ENCODE assay signal across 14 mouse cellular contexts in the genomic region with DNA sequence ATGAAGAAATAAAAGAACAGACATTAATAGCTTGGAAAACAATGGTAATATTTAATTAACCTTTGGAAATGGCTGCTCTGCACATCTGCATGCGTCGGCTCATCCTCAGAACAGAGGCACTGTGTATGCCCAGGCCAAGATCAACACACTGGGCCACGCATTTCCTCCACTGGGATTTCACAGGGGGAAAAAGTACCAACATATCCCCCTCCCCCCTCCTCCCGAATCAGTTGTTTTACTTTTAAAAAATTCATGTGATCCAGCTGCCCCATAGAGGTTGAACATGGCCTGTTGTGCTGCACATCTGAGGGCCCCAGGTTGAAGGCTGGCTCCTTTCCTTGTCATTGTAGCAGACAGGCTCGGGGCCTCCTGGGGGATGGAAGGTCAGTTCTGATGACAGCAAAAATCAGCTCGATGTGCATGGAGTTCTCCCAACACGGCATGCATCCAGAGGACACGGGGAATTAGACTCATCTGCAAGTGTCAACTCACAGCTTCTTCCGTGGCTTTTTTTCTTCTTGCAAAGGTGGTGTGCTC.
DNase-seq lines count a peak whose midpoint lies in the region; ATAC-seq and TF ChIP-seq lines count a peak whose summit lies in the region.
"Had no signal": no experiment of that assay in that cellular context is flagged by ENCODE, and none has a peak within 500 bp of the region (broad histone marks: within the 10 kb centered on the region; RNA-seq: fewer than 3 reads in every experiment).

No protein-coding gene starts in this region.

- H3K9ac ChIP-seq in forebrain, embryonic 12.5 days, result no peak overlapping the region
- no peak overlapping the region for H3K9ac ChIP-seq in midbrain, embryonic 13.5 days (replicated peaks)
- H3K9ac ChIP-seq: limb, embryonic 13.5 days had no signal

- 72% methylated on average over 9 of the region's 9 CpGs for WGBS in forebrain, embryonic 10.5 days
- WGBS in forebrain, embryonic 12.5 days, result 68% methylated on average over 9 of the region's 9 CpGs
- 52% methylated on average over 9 of the region's 9 CpGs for WGBS in midbrain, embryonic 13.5 days

- no peak overlapping the region for H3K4me2 ChIP-seq in forebrain, embryonic 12.5 days
- no peak overlapping the region for H3K4me2 ChIP-seq in midbrain, embryonic 13.5 days (replicated peaks)
- H3K4me2 ChIP-seq: limb, embryonic 13.5 days had no signal

- no peak for DNase-seq in forebrain, embryonic 10.5 days (ENCODE audit: extremely low spot score, low spot score)
- no peak for DNase-seq in layer of hippocampus, adult 2 months (ENCODE audit: low spot score in 2 of 2)
- no peak for DNase-seq in layer of hippocampus, postnatal 36 days
- DNase-seq in cerebellum, postnatal 14 days, result peak; percentile 46 to 51
- DNase-seq in frontal cortex, postnatal 14 days (ENCODE audit: low spot score in 2 of 2), result no peak
- DNase-seq in right cerebral cortex, postnatal 14 days, result no peak
- DNase-seq: B cell, adult 2 months; gastrocnemius, postnatal 36 days; kidney, adult 8-10 months; layer of hippocampus, adult 9-11 months had no signal

- ATAC-seq in forebrain, embryonic 12.5 days (ENCODE audit: low FRiP score), result no peak
- ATAC-seq in midbrain, embryonic 13.5 days, result 0 out of 2 replicates have a peak, but pooled peaks have one; percentile 34

- H3K36me3 ChIP-seq in forebrain, embryonic 10.5 days (replicated peaks), result no peaks in the 10 kb centered on the region
- no peaks in the 10 kb centered on the region for H3K36me3 ChIP-seq in forebrain, embryonic 12.5 days (replicated peaks)
- no peaks in the 10 kb centered on the region for H3K36me3 ChIP-seq in midbrain, embryonic 13.5 days
- H3K36me3 ChIP-seq: limb, embryonic 13.5 days had no signal

- H3K4me1 ChIP-seq in forebrain, embryonic 10.5 days, result peaks cover 46% of the 10 kb centered on the region
- peaks cover 36% of the 10 kb centered on the region for H3K4me1 ChIP-seq in forebrain, embryonic 12.5 days
- peaks cover 43% of the 10 kb centered on the region for H3K4me1 ChIP-seq in midbrain, embryonic 13.5 days (replicated peaks)

- H3K4me3 ChIP-seq in forebrain, embryonic 10.5 days, result no peak overlapping the region
- no peak overlapping the region for H3K4me3 ChIP-seq in forebrain, embryonic 12.5 days (replicated peaks)
- no peak overlapping the region for H3K4me3 ChIP-seq in layer of hippocampus, adult 2 months
- no peak overlapping the region for H3K4me3 ChIP-seq in midbrain, embryonic 13.5 days (replicated peaks)
- H3K4me3 ChIP-seq: erythroblast, embryonic 14.5 days; limb, embryonic 13.5 days had no signal

- H3K9me3 ChIP-seq in forebrain, embryonic 10.5 days, result no peaks in the 10 kb centered on the region
- H3K9me3 ChIP-seq in forebrain, embryonic 12.5 days, result no peaks in the 10 kb centered on the region
- no peaks in the 10 kb centered on the region for H3K9me3 ChIP-seq in midbrain, embryonic 13.5 days
- H3K9me3 ChIP-seq: limb, embryonic 13.5 days had no signal

- H3K27me3 ChIP-seq in forebrain, embryonic 10.5 days (ENCODE audit: poor library complexity, severe bottlenecking), result peaks cover 6% of the 10 kb centered on the region
- peaks cover 10% of the 10 kb centered on the region; the same call in 1 of the 2 replicates for H3K27me3 ChIP-seq in forebrain, embryonic 12.5 days
- no peaks in the 10 kb centered on the region for H3K27me3 ChIP-seq in midbrain, embryonic 13.5 days

- TF ChIP-seq CTCF in layer of hippocampus, adult 2 months (conservative IDR thresholded peaks at IDR 0.05), result no peak

- peak overlapping the region; percentile 27 for H3K27ac ChIP-seq in forebrain, embryonic 10.5 days
- no peak overlapping the region for H3K27ac ChIP-seq in forebrain, embryonic 12.5 days
- peak overlapping the region; percentile 51 for H3K27ac ChIP-seq in layer of hippocampus, adult 2 months
- H3K27ac ChIP-seq in midbrain, embryonic 13.5 days, result 0 out of 2 replicates have a peak overlapping the region, but pooled peaks have one; percentile 7
- H3K27ac ChIP-seq: limb, embryonic 13.5 days had no signal

Comparison
In these comparisons a context has a peak if more than half of its experiments do, and no peak if none do; other contexts are left out.
1. DNase-seq: peak in cerebellum, postnatal 14 days (2 of 2); none in forebrain, embryonic 10.5 days (single experiment), layer of hippocampus, adult 2 months (0 of 2), layer of hippocampus, postnatal 36 days (0 of 2), frontal cortex, postnatal 14 days (0 of 2) and right cerebral cortex, postnatal 14 days (single experiment).